Mouse (Mus musculus) ES-Bruce4 (cell line): Measurements from ENCODE around the gene Trim23.

Source experiments
- CTCF ChIP-seq: IDR thresholded peaks from one replicate; pipeline ENCODE4 v1.8.1; 2011; ENCODE audit warnings: low read depth, low read length
- EP300 ChIP-seq: IDR thresholded peaks from 2 replicates; pipeline ENCODE4 v1.6.1; 2011; ENCODE audit warnings: low read depth, low read length; ENCODE audit not compliant: insufficient read depth
- POLR2A ChIP-seq: IDR thresholded peaks from one replicate; pipeline ENCODE4 v1.8.1; 2011; ENCODE audit warnings: low read length; ENCODE audit not compliant: insufficient read depth

- TF ChIP-seq EP300 (no peak), CTCF (no peak), POLR2A (no peak)
Observed at GRCm38 (mm10) chr13:104155106-104155505, 23.5 kb upstream of the Trim23 start.
